ENCODE assay signal across 8 mouse cellular contexts in genomic region chr9:20491858-20492526, GRCm38 (mm10). TPM values are rescaled to one million over a fixed set of nuclear protein-coding genes. Genes with fewer than 3 reads are reported as not detected.
DNase-seq lines count a peak whose midpoint lies in the region; ATAC-seq and TF ChIP-seq lines count a peak whose summit lies in the region.

No protein-coding gene starts in this region.

- H3K4me1 ChIP-seq in forebrain, embryonic 12.5 days, result peaks cover 35% of the 10 kb centered on the region
- peaks cover 6 to 9% of the 10 kb centered on the region in 2 experiments for H3K4me1 ChIP-seq in liver, embryonic 14.5 days (replicated peaks; ENCODE audit: control insufficient read depth in 2 of 2, insufficient read depth in 2 of 2, low read length in 1 of 2)

- intact Hi-C loops in gastrocnemius, adult 2 months (cut with DNase I), result no loop called here

- no peak for ATAC-seq in forebrain, embryonic 12.5 days (ENCODE audit: low FRiP score)
- ATAC-seq in liver, embryonic 14.5 days (ENCODE audit: insufficient read depth), result no peak

- peaks cover 46% of the 10 kb centered on the region for H3K79me2 ChIP-seq in C2C12 (ENCODE audit: control insufficient read depth, insufficient read depth)

- no peaks in the 10 kb centered on the region for H3K27me3 ChIP-seq in C2C12 (ENCODE audit: control insufficient read depth, insufficient read depth, insufficient read length)
- H3K27me3 ChIP-seq in forebrain, embryonic 12.5 days, result no peaks in the 10 kb centered on the region
- no peaks in the 10 kb centered on the region for H3K27me3 ChIP-seq in liver, embryonic 14.5 days (ENCODE audit: control insufficient read depth, insufficient read depth, low read length)

- no peak for TF ChIP-seq CTCF in gastrocnemius, adult 2 months (IDR thresholded peaks at IDR 0.05)
- no peak for TF ChIP-seq CTCF in C2C12 (IDR thresholded peaks at IDR 0.05; ENCODE audit: control insufficient read depth, insufficient read depth, insufficient read length)
- TF ChIP-seq CTCF in liver, embryonic 14.5 days (IDR thresholded peaks at IDR 0.05; ENCODE audit: low read depth), result no peak

- peak overlapping the region; percentile 93 for H3K9ac ChIP-seq in forebrain, embryonic 12.5 days
- H3K9ac ChIP-seq in liver, embryonic 14.5 days (replicated peaks), result peak overlapping the region; percentile 85

- 14% methylated on average over 20 of the region's 20 CpGs for WGBS in forebrain, embryonic 12.5 days
- 5% methylated on average over 20 of the region's 20 CpGs for WGBS in liver, embryonic 14.5 days (ENCODE audit: insufficient replicate concordance)

- no peak for TF ChIP-seq EP300 in liver, embryonic 14.5 days (IDR thresholded peaks at IDR 0.05; ENCODE audit: low read depth)

- no peaks in the 10 kb centered on the region for H3K9me3 ChIP-seq in forebrain, embryonic 12.5 days
- H3K9me3 ChIP-seq in liver, embryonic 14.5 days (ENCODE audit: control insufficient read depth, low read length), result no peaks in the 10 kb centered on the region

- H3K4me3 ChIP-seq in gastrocnemius, adult 2 months, result peak overlapping the region; percentile 85
- peak overlapping the region; percentile 65 for H3K4me3 ChIP-seq in C2C12 (ENCODE audit: insufficient read depth, poor library complexity, severe bottlenecking)
- peak overlapping the region; percentile 92 for H3K4me3 ChIP-seq in forebrain, embryonic 12.5 days (replicated peaks)
- peak overlapping the region; percentile 67 to 93 for H3K4me3 ChIP-seq in liver, embryonic 14.5 days (ENCODE audit: insufficient read depth in 1 of 2, low read depth in 2 of 2, low read length in 2 of 2)

- H3ac ChIP-seq in C2C12 (ENCODE audit: control insufficient read depth, insufficient read length, low read depth), result peak overlapping the region; percentile 96

- peak overlapping the region; percentile 75 for H3K4me2 ChIP-seq in forebrain, embryonic 12.5 days
- peak overlapping the region; percentile 94 for H3K4me2 ChIP-seq in liver, embryonic 14.5 days (ENCODE audit: low read depth)

- H3K79me3 ChIP-seq in C2C12 (ENCODE audit: low read depth), result peaks cover 13% of the 10 kb centered on the region

- peak overlapping the region; percentile 98 for H3K27ac ChIP-seq in gastrocnemius, adult 2 months
- peak overlapping the region; percentile 95 for H3K27ac ChIP-seq in forebrain, embryonic 12.5 days
- H3K27ac ChIP-seq in liver, embryonic 14.5 days, result peak overlapping the region; percentile 89

- H3K36me3 ChIP-seq in C2C12 (ENCODE audit: control insufficient read depth, insufficient read depth), result peaks cover 15% of the 10 kb centered on the region
- H3K36me3 ChIP-seq in forebrain, embryonic 12.5 days (replicated peaks), result peaks cover 16% of the 10 kb centered on the region
- peaks cover 2% of the 10 kb centered on the region; the same call in 1 of the 2 replicates for H3K36me3 ChIP-seq in liver, embryonic 14.5 days (replicated peaks; ENCODE audit: control insufficient read depth, insufficient read depth, low read depth)

- DNase-seq in gastrocnemius, adult 2 months, result no peak
- no peak for DNase-seq in gastrocnemius, postnatal 10 days
- DNase-seq in liver, embryonic 14.5 days (ENCODE audit: low read depth in 3 of 3, low spot score in 3 of 3), result peak in 1 of 3 experiments; percentile 11
- DNase-seq in right cerebral cortex, postnatal 36 days (ENCODE audit: low spot score in 2 of 2), result no peak
- no peak for DNase-seq in gastrocnemius, postnatal 4 days (ENCODE audit: low spot score in 2 of 2)
- DNase-seq in right cerebral cortex, adult 2 months (ENCODE audit: low spot score in 2 of 2), result no peak

TF ChIP-seq in C2C12, 6 proteins besides CTCF, POLR2A, EP300 and RAD21:
- TF ChIP-seq MYOG (IDR thresholded peaks at IDR 0.05; ENCODE audit: control insufficient read depth, extremely low read depth, insufficient read length) (no peak), USF1 (IDR thresholded peaks at IDR 0.05; ENCODE audit: low read depth) (no peak), CEBPB (IDR thresholded peaks at IDR 0.05; ENCODE audit: low read depth) (no peak), FOSL1 (IDR thresholded peaks at IDR 0.05; ENCODE audit: insufficient read depth, low read length, poor library complexity, severe bottlenecking) (no peak), MAX (IDR thresholded peaks at IDR 0.05) (no peak), MYOD1 (IDR thresholded peaks at IDR 0.05; ENCODE audit: control insufficient read depth, insufficient read length, low read depth) (no peak)

RNA-seq across cellular contexts. Expression of gene Zfp426, which starts 0.6 kb away (rescaled TPM):
- total RNA-seq in gastrocnemius, adult 2 months (2021), result 10 to 100 TPM in 1 of 2 experiments, 1 to 10 TPM in 1; 8.5 to 10.2 TPM
- 10 to 100 TPM in 1 of 2 experiments, 1 to 10 TPM in 1; 9.8 to 12.5 TPM for total RNA-seq in gastrocnemius, postnatal 10 days (2021)
- polyA plus RNA-seq in C2C12 (2012; fragmentation: generic; extraction: Trizol), result 5.1 TPM
- 29.1 and 32.5 TPM in 2 replicates for polyA plus RNA-seq in forebrain, embryonic 12.5 days (2016; fragmentation: Nextera tagmentation; extraction: Ambion mirVana)
- 2.4 and 3.4 TPM in 2 replicates for polyA plus RNA-seq in liver, embryonic 14.5 days (2012; rRNA removed)
- 7.2 and 7.3 TPM in 2 replicates for polyA plus RNA-seq in liver, embryonic 14.5 days (2014; fragmentation: Nextera tagmentation; extraction: Ambion mirVana)
- 10 to 100 TPM; 15.9 to 19.6 TPM for total RNA-seq in gastrocnemius, postnatal 4 days (2021)

RNA-seq across cellular contexts. Expression of gene Zfp266, which starts 29.2 kb away (rescaled TPM):
- total RNA-seq in gastrocnemius, adult 2 months (2021), result 10 to 100 TPM; 16.6 to 18.4 TPM
- total RNA-seq in gastrocnemius, postnatal 10 days (2021), result 10 to 100 TPM; 31.4 to 39.3 TPM
- 7.5 TPM for polyA plus RNA-seq in C2C12 (2012; fragmentation: generic; extraction: Trizol)
- polyA plus RNA-seq in forebrain, embryonic 12.5 days (2016; fragmentation: Nextera tagmentation; extraction: Ambion mirVana), result 160 and 165 TPM in 2 replicates
- polyA plus RNA-seq in liver, embryonic 14.5 days (2012; rRNA removed), result 3.6 and 5.0 TPM in 2 replicates
- polyA plus RNA-seq in liver, embryonic 14.5 days (2014; fragmentation: Nextera tagmentation; extraction: Ambion mirVana), result 8.7 and 10.8 TPM in 2 replicates
- 10 to 100 TPM; 50.7 to 54.5 TPM for total RNA-seq in gastrocnemius, postnatal 4 days (2021)

RNA-seq across cellular contexts. Expression of gene Zfp26, which starts 32.0 kb away (rescaled TPM):
- 1 to 10 TPM; 8.3 to 9.2 TPM for total RNA-seq in gastrocnemius, adult 2 months (2021)
- total RNA-seq in gastrocnemius, postnatal 10 days (2021), result 10 to 100 TPM; 12.0 to 14.7 TPM
- 1.9 TPM for polyA plus RNA-seq in C2C12 (2012; fragmentation: generic; extraction: Trizol)
- polyA plus RNA-seq in forebrain, embryonic 12.5 days (2016; fragmentation: Nextera tagmentation; extraction: Ambion mirVana), result 32.1 and 36.5 TPM in 2 replicates
- 1.5 and 1.8 TPM in 2 replicates for polyA plus RNA-seq in liver, embryonic 14.5 days (2012; rRNA removed)
- 3.4 and 6.0 TPM in 2 replicates for polyA plus RNA-seq in liver, embryonic 14.5 days (2014; fragmentation: Nextera tagmentation; extraction: Ambion mirVana)
- total RNA-seq in gastrocnemius, postnatal 4 days (2021), result 10 to 100 TPM; 19.5 to 23.2 TPM
